8 mouse cellular contexts compared by ENCODE assay signal in genomic region chr2:127269491-127270299, GRCm38 (mm10). TPM values are rescaled to one million over a fixed set of nuclear protein-coding genes. Genes with fewer than 3 reads are reported as not detected.
DNase-seq lines count a peak whose midpoint lies in the region; ATAC-seq lines count a peak whose summit lies in the region.

Gene Stard7, plus strand, starts transcription at chr2:127270218.

- H3K27me3 ChIP-seq in hindbrain, embryonic 15.5 days: no peaks in the 10 kb centered on the region

- no peaks in the 10 kb centered on the region for H3K36me3 ChIP-seq in hindbrain, embryonic 15.5 days

- WGBS in hindbrain, embryonic 15.5 days: under 1% methylated on average over 49 of the region's 49 CpGs

- H3K4me2 ChIP-seq in hindbrain, embryonic 15.5 days: peak within 1 kb of the TSS; percentile 91

- peak within 1 kb of the TSS; percentile 96 for H3K9ac ChIP-seq in hindbrain, embryonic 15.5 days

- no peaks in the 10 kb centered on the region for H3K9me3 ChIP-seq in hindbrain, embryonic 15.5 days

- peak; percentile 93 for DNase-seq in T-cell, adult 2 months (ENCODE audit: low spot score)
- peak; percentile 95 to 96 for DNase-seq in cerebellum, postnatal 36 days
- DNase-seq in frontal cortex, postnatal 36 days (ENCODE audit: low spot score in 2 of 2): peak; percentile 95 to 97
- DNase-seq in left cerebral cortex, adult 11 months (ENCODE audit: low spot score): peak; percentile 94
- peak; percentile 98 for DNase-seq in lung, postnatal 4 days
- peak; percentile 94 for DNase-seq in retina, postnatal 7 days (ENCODE audit: low read depth, low spot score)
- DNase-seq in urinary bladder, adult 2 months (ENCODE audit: low spot score): peak; percentile 93

- peak within 1 kb of the TSS; percentile 95 for H3K27ac ChIP-seq in hindbrain, embryonic 15.5 days (replicated peaks)

- peak; percentile 98 for ATAC-seq in hindbrain, embryonic 15.5 days (ENCODE audit: low FRiP score, low read depth)

- H3K4me1 ChIP-seq in hindbrain, embryonic 15.5 days (replicated peaks): peaks cover 32% of the 10 kb centered on the region

- peak within 1 kb of the TSS; percentile 98 for H3K4me3 ChIP-seq in hindbrain, embryonic 15.5 days

RNA-seq across cellular contexts. Expression of gene Stard7, which starts in this region (rescaled TPM):
- polyA plus RNA-seq in hindbrain, embryonic 15.5 days (2015; fragmentation: Nextera tagmentation; extraction: Ambion mirVana): 88.4 and 92.5 TPM in 2 replicates
- polyA plus RNA-seq in urinary bladder, adult 2 months (2012; rRNA removed): 46.6 and 48.7 TPM in 2 replicates

Comparison
In these comparisons a context has a peak if more than half of its experiments do, and no peak if none do; other contexts are left out.
1. Peak in every context shown above with its lines: DNase-seq, ATAC-seq, H3K4me3 ChIP-seq and H3K27ac ChIP-seq.